Mouse (Mus musculus): Measurements from ENCODE around the gene Srp68.
"Not testable (repeated sequence)": the region's sequence is repeated elsewhere in the genome, so short reads cannot be mapped to it uniquely, and the experiment has no call there.

The Srp68 gene

GRCm38 (mm10) chr11:116282912-116283521, 9.0 kb upstream of the Srp68 start:
- no peak for DNase-seq (ENCODE audit: low spot score)

- DNase-seq (ENCODE audit: low spot score), result no peak
Measured at GRCm38 (mm10) chr11:116282089-116282488, 8.1 kb upstream of the Srp68 start.

GRCm38 (mm10) chr11:116281671-116282070, 7.7 kb upstream of the Srp68 start:
- DNase-seq (ENCODE audit: low spot score), result no peak

- peak; percentile 30 for DNase-seq (ENCODE audit: low spot score)
Measured at GRCm38 (mm10) chr11:116280751-116281663, 7.0 kb upstream of the Srp68 start, which contains the start of gene Galr2. Gene Galr2 (plus strand): TSS chr11:116280939.

- DNase-seq (ENCODE audit: low spot score), result not testable (repeated sequence)
Measured at GRCm38 (mm10) chr11:116277184-116277583, 3.2 kb upstream of the Srp68 start.

- no peak for DNase-seq (ENCODE audit: low spot score)
Measured at GRCm38 (mm10) chr11:116273469-116274044, 460 bp downstream of the Srp68 start.

GRCm38 (mm10) chr11:116272589-116273468, 1.2 kb downstream of the Srp68 start:
- no peak for DNase-seq (ENCODE audit: low spot score)

- no peak for DNase-seq (ENCODE audit: low spot score)
Measured at GRCm38 (mm10) chr11:116269560-116269959, 4.5 kb downstream of the Srp68 start.

GRCm38 (mm10) chr11:116268313-116268712, 5.7 kb downstream of the Srp68 start:
- DNase-seq (ENCODE audit: low spot score), result no peak

GRCm38 (mm10) chr11:116267637-116268036, 6.4 kb downstream of the Srp68 start:
- no peak for DNase-seq (ENCODE audit: low spot score)

GRCm38 (mm10) chr11:116265850-116266249, 8.2 kb downstream of the Srp68 start:
- DNase-seq (ENCODE audit: low spot score), result no peak

GRCm38 (mm10) chr11:116265352-116265751, 8.7 kb downstream of the Srp68 start:
- DNase-seq (ENCODE audit: low spot score), result no peak

GRCm38 (mm10) chr11:116260259-116260658, 13.8 kb downstream of the Srp68 start:
- DNase-seq (ENCODE audit: low spot score), result no peak

GRCm38 (mm10) chr11:116259461-116259860, 14.6 kb downstream of the Srp68 start:
- no peak for DNase-seq (ENCODE audit: low spot score)

- DNase-seq (ENCODE audit: low spot score), result no peak
Measured at GRCm38 (mm10) chr11:116255982-116256675, 17.9 kb downstream of the Srp68 start.

GRCm38 (mm10) chr11:116255090-116255981, 18.7 kb downstream of the Srp68 start:
- no peak for DNase-seq (ENCODE audit: low spot score)

GRCm38 (mm10) chr11:116254627-116255026, 19.4 kb downstream of the Srp68 start:
- no peak for DNase-seq (ENCODE audit: low spot score)

GRCm38 (mm10) chr11:116253076-116253600, 20.9 kb downstream of the Srp68 start:
- no peak for DNase-seq (ENCODE audit: low spot score)

- no peak for DNase-seq (ENCODE audit: low spot score)
Measured at GRCm38 (mm10) chr11:116250898-116251297, 23.1 kb downstream of the Srp68 start.
